Mouse (Mus musculus) cortical plate, adult 2 months (tissue): Measurements from ENCODE around the gene Sap30l.
"Not testable (repeated sequence)": the region's sequence is repeated elsewhere in the genome, so short reads cannot be mapped to it uniquely, and the experiment has no call there.

Experiments used
- CTCF ChIP-seq: fragments of 200-500 bp; IDR thresholded peaks from 2 replicates; pipeline ENCODE4 v1.5.1; 2011; ENCODE audit warnings: mild to moderate bottlenecking, control low read depth, low read length; ENCODE audit not compliant: insufficient read depth; ENCODE audit errors: extremely low read depth
- POLR2A ChIP-seq: fragments of 200-500 bp; IDR thresholded peaks from 2 replicates; pipeline ENCODE4 v1.6.1; 2011; ENCODE audit warnings: mild to moderate bottlenecking, low read length, control low read depth; ENCODE audit not compliant: insufficient read depth; ENCODE audit errors: extremely low read depth

DNA sequence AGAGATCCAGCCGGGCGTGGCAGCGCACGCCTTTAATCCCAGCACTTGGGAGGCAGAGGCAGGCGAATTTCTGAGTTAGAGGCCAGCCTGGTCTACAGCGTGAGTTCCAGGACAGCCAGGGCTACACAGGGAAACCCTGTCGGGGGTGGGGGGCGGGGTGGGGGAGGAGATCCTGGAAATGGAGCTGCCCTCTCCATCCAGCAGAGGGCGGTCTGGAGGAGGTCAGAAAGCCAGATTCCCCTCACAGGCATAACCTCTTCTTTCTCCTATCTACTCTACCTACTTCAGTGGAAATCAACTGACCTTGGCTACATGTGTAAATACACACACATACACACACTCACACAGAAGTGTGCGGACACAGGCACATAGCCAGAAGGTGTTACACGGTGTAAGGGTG lies 23.8 kb downstream of the Sap30l start:
- not testable (repeated sequence) for TF ChIP-seq POLR2A, CTCF
